Mouse (Mus musculus) G1E (cell line): ENCODE results near the gene Ephb1.

Source experiments
- CTCF ChIP-seq: IDR thresholded peaks from 2 replicates; pipeline ENCODE4 v1.5.1; 2012; ENCODE audit warnings: low read depth, low read length, inconsistent platforms, mixed read lengths
- GATA1 ChIP-seq: IDR thresholded peaks from 2 replicates; pipeline ENCODE4 v1.6.1; 2012; ENCODE audit warnings: borderline replicate concordance, low read length, inconsistent platforms, mixed read lengths
- GATA2 ChIP-seq: IDR thresholded peaks from 2 replicates; pipeline ENCODE4 v1.6.1; 2012; ENCODE audit warnings: low read depth, low read length, inconsistent platforms, borderline replicate concordance

GRCm38 (mm10) chr9:102111471-102111870 is 243.0 kb downstream of the Ephb1 start:
- TF ChIP-seq CTCF (no peak), GATA2 (no peak), GATA1 (no peak)
